Mouse (Mus musculus) midbrain, embryonic 15.5 days (tissue): ENCODE data around the gene Ilkap. TPM values are rescaled to one million over a fixed set of nuclear protein-coding genes. Genes with fewer than 3 reads are reported as not detected.

Source experiments
- ATAC-seq: fragments of 200-750 bp; cut with Nextera tagmentation; replicated peaks from 2 replicates; pipeline ENCODE4 v1.8.0; 2017; ENCODE audit warnings: moderate TSS enrichment
- H3K27ac ChIP-seq: fragments of 300-500 bp; sonication (generic); 2 replicates; pipeline ENCODE4 v1.5.1; 2015; ENCODE audit warnings: mild to moderate bottlenecking, inconsistent platforms
- H3K27me3 ChIP-seq: fragments of 300-500 bp; sonication (generic); replicated peaks from 2 replicates; pipeline ENCODE4 v1.6.1; 2015; ENCODE audit warnings: inconsistent platforms
- H3K36me3 ChIP-seq: fragments of 300-500 bp; sonication (generic); replicated peaks from 2 replicates; pipeline ENCODE4 v1.6.1; 2015; ENCODE audit warnings: inconsistent platforms
- H3K4me1 ChIP-seq: fragments of 300-500 bp; sonication (generic); 2 replicates; pipeline ENCODE4 v1.6.1; 2015; ENCODE audit warnings: inconsistent platforms
- H3K4me2 ChIP-seq: fragments of 300-500 bp; sonication (generic); 2 replicates; pipeline ENCODE4 v1.6.1; 2015; ENCODE audit warnings: inconsistent platforms, mild to moderate bottlenecking, moderate library complexity
- H3K4me3 ChIP-seq: fragments of 300-500 bp; sonication (generic); 2 replicates; pipeline ENCODE4 v1.5.1; 2015; ENCODE audit warnings: mild to moderate bottlenecking, inconsistent platforms
- H3K9ac ChIP-seq: fragments of 300-500 bp; sonication (generic); 2 replicates; pipeline ENCODE4 v1.6.1; 2015; ENCODE audit warnings: mild to moderate bottlenecking, inconsistent platforms
- H3K9me3 ChIP-seq: fragments of 300-500 bp; sonication (generic); 2 replicates; pipeline ENCODE4 v1.6.1; 2016; ENCODE audit warnings: inconsistent platforms
- WGBS: fragments of 180-500 bp; shearing (Covaris S2); methylation state at CpG from one replicate; pipeline ENCODE4 v1.1.7; 2015; ENCODE audit warnings: mixed read lengths; 5-methylcytosine and 5-hydroxymethylcytosine counted together
- polyA plus RNA-seq: library from polyadenylated mRNA; unstranded; fragments of >200 nt; fragmentation: Nextera tagmentation; extraction: Ambion mirVana; gene quantifications from 2 replicates; pipeline ENCODE4 v1.2.1, GENCODE M21; 2015

The Ilkap gene
- polyA plus RNA-seq, 1 experiment from 2014 or later, result 150 TPM

GRCm38 (mm10) chr1:91344921-91345685 is 53.5 kb downstream of the Ilkap start:
- no peak; the same call in 1 of the 2 replicates for ATAC-seq
- Histone ChIP-seq H3K4me3 (peak overlapping the region; percentile 32), H3K9me3 (no peaks in the 10 kb centered on the region), H3K27me3 (peaks cover 42% of the 10 kb centered on the region), H3K9ac (no peak overlapping the region), H3K27ac (no peak overlapping the region), H3K36me3 (no peaks in the 10 kb centered on the region), H3K4me1 (peaks cover 10% of the 10 kb centered on the region), H3K4me2 (peak overlapping the region; percentile 52)
- 5% methylated on average over 68 of the region's 68 CpGs for WGBS

GRCm38 (mm10) chr1:91344001-91344400 is 54.6 kb downstream of the Ilkap start:
- Histone ChIP-seq H3K4me3 (no peak overlapping the region), H3K36me3 (no peaks in the 10 kb centered on the region), H3K27me3 (peaks cover 42% of the 10 kb centered on the region), H3K4me1 (peaks cover 10% of the 10 kb centered on the region), H3K9ac (no peak overlapping the region), H3K4me2 (no peak overlapping the region), H3K9me3 (no peaks in the 10 kb centered on the region), H3K27ac (no peak overlapping the region)
- no peak for ATAC-seq
- WGBS, result 84% methylated on average over 3 of the region's 3 CpGs

- Histone ChIP-seq H3K4me1 (no peaks in the 10 kb centered on the region), H3K9me3 (no peaks in the 10 kb centered on the region), H3K36me3 (no peaks in the 10 kb centered on the region), H3K27ac (no peak overlapping the region), H3K27me3 (0 out of 2 replicates have a peak, but pooled peaks cover 3% of the 10 kb centered on the region), H3K4me2 (no peak overlapping the region), H3K9ac (no peak overlapping the region), H3K4me3 (no peak overlapping the region)
- no peak for ATAC-seq
- WGBS, result 85% methylated on average over 7 of the region's 7 CpGs
Observed at GRCm38 (mm10) chr1:91337355-91337754, 61.3 kb downstream of the Ilkap start.

- no peak overlapping the region for H3K9ac ChIP-seq
- no peaks in the 10 kb centered on the region for H3K27me3 ChIP-seq
- H3K4me1 ChIP-seq, result no peaks in the 10 kb centered on the region
- no peak overlapping the region for H3K27ac ChIP-seq
- no peaks in the 10 kb centered on the region for H3K9me3 ChIP-seq
- H3K4me2 ChIP-seq, result no peak overlapping the region
- no peak overlapping the region for H3K4me3 ChIP-seq
- H3K36me3 ChIP-seq, result no peaks in the 10 kb centered on the region
- ATAC-seq, result no peak
Observed at GRCm38 (mm10) chr1:91333582-91333981, 65.0 kb downstream of the Ilkap start.

- ATAC-seq, result no peak
Observed at GRCm38 (mm10) chr1:91332102-91332501, 66.5 kb downstream of the Ilkap start.

GRCm38 (mm10) chr1:91325488-91326042 is 73.0 kb downstream of the Ilkap start:
- Histone ChIP-seq H3K4me3 (no peak overlapping the region), H3K36me3 (no peaks in the 10 kb centered on the region), H3K9ac (no peak overlapping the region), H3K27me3 (no peaks in the 10 kb centered on the region), H3K4me2 (no peak overlapping the region), H3K27ac (no peak overlapping the region), H3K4me1 (no peaks in the 10 kb centered on the region), H3K9me3 (no peaks in the 10 kb centered on the region)
- 74% methylated on average over 4 of the region's 4 CpGs for WGBS
- ATAC-seq, result no peak

More at GRCm38 (mm10) chr1:91332102-91332501, 66.5 kb downstream of the Ilkap start:
- Histone ChIP-seq H3K27ac (no peak overlapping the region), H3K27me3 (no peaks in the 10 kb centered on the region), H3K36me3 (no peaks in the 10 kb centered on the region), H3K4me1 (no peaks in the 10 kb centered on the region), H3K4me3 (no peak overlapping the region), H3K9me3 (no peaks in the 10 kb centered on the region), H3K9ac (no peak overlapping the region), H3K4me2 (no peak overlapping the region)
- WGBS, result 42% methylated on average over 4 of the region's 4 CpGs

- ATAC-seq, result no peak
- Histone ChIP-seq H3K4me2 (no peak overlapping the region), H3K27ac (no peak overlapping the region), H3K36me3 (no peaks in the 10 kb centered on the region), H3K4me3 (no peak overlapping the region), H3K4me1 (no peaks in the 10 kb centered on the region), H3K27me3 (no peaks in the 10 kb centered on the region), H3K9ac (no peak overlapping the region), H3K9me3 (no peaks in the 10 kb centered on the region)
- 92% methylated on average over 2 of the region's 2 CpGs for WGBS
Observed at GRCm38 (mm10) chr1:91324646-91325045, 74.0 kb downstream of the Ilkap start.

Other genes starting within 250 kb of the Ilkap start
- gene Ramp1, start 219.0 kb downstream of the Ilkap start, polyA plus RNA-seq, result 5.4 and 6.5 TPM in 2 replicates
- gene Ube2f, start 148.5 kb downstream of the Ilkap start, polyA plus RNA-seq, result 58.5 and 60.4 TPM in 2 replicates
- gene Scly, start 100.5 kb downstream of the Ilkap start, polyA plus RNA-seq, result 12.6 and 12.7 TPM in 2 replicates
- 0.08 and 0.13 TPM in 2 replicates for gene Espnl, start 76.7 kb downstream of the Ilkap start, polyA plus RNA-seq
- gene Klhl30, start 47.8 kb downstream of the Ilkap start, polyA plus RNA-seq, result 0.09 and 0.10 TPM in 2 replicates
- gene Erfe, start 32.4 kb downstream of the Ilkap start, polyA plus RNA-seq, result 0.27 and 0.56 TPM in 2 replicates
- 192 and 212 TPM in 2 replicates for gene Hes6, start 15.2 kb upstream of the Ilkap start, polyA plus RNA-seq
- 5.1 and 5.3 TPM in 2 replicates for gene Per2, start 60.5 kb upstream of the Ilkap start, polyA plus RNA-seq
- 11.4 and 12.1 TPM in 2 replicates for gene Traf3ip1, start 95.8 kb upstream of the Ilkap start, polyA plus RNA-seq
- gene Asb1, start 141.7 kb upstream of the Ilkap start, polyA plus RNA-seq, result 11.8 and 12.5 TPM in 2 replicates